Mouse (Mus musculus) MEL (cell line): ENCODE results near the gene Stat6. TPM values are rescaled to one million over a fixed set of nuclear protein-coding genes. Genes with fewer than 3 reads are reported as not detected.
A peak's percentile ranks its signal among the peaks of the same experiment; 100 is the strongest.

Experiments used
- DNase-seq: peaks from one replicate; pipeline ENCODE4 v3.0.0; 2011; ENCODE audit warnings: low read depth, low spot score
- H3K27ac ChIP-seq: 2 replicates; pipeline ENCODE4 v1.5.1; 2012; ENCODE audit warnings: low read depth, mild to moderate bottlenecking, control low read depth, low read length, moderate library complexity; ENCODE audit not compliant: control insufficient read depth
- H3K27me3 ChIP-seq, 2 experiments: fragments of 150-350 bp in 1 of 2; sonication (generic) in 1 of 2; 2 replicates each; pipeline ENCODE4 v1.6.1; 2012; ENCODE audit warnings: low read length in 2 of 2, mild to moderate bottlenecking in 2 of 2, improper control_type of control experiment in 1 of 2, moderate library complexity in 1 of 2; ENCODE audit not compliant: insufficient read depth in 2 of 2, control insufficient read depth in 1 of 2
- H3K36me3 ChIP-seq, 2 experiments: 2 replicates each; pipeline ENCODE4 v1.6.1; 2012 to 2014; ENCODE audit warnings: low read length in 2 of 2, improper control_type of control experiment in 1 of 2, inconsistent platforms in 1 of 2, mild to moderate bottlenecking in 1 of 2; ENCODE audit not compliant: insufficient read depth in 2 of 2, control insufficient read depth in 1 of 2
- H3K4me1 ChIP-seq, 2 experiments: fragments of 150-350 bp in 1 of 2; sonication (generic) in 1 of 2; 2 replicates each; pipeline ENCODE4 v1.6.1; 2012; ENCODE audit warnings: low read length in 2 of 2, improper control_type of control experiment in 1 of 2, mild to moderate bottlenecking in 1 of 2; ENCODE audit not compliant: insufficient read depth in 2 of 2, control insufficient read depth in 1 of 2
- H3K4me3 ChIP-seq, 2 experiments: fragments of 150-350 bp in 1 of 2; sonication (generic) in 1 of 2; 2 replicates each; pipeline ENCODE4 v1.5.1; 2012; ENCODE audit warnings: low read depth in 2 of 2, low read length in 2 of 2, mild to moderate bottlenecking in 2 of 2, moderate library complexity in 2 of 2, control low read depth in 1 of 2, improper control_type of control experiment in 1 of 2; ENCODE audit not compliant: control insufficient read depth in 1 of 2, insufficient read depth in 1 of 2
- H3K79me2 ChIP-seq: 2 replicates; pipeline ENCODE4 v1.6.1; 2012; ENCODE audit warnings: mild to moderate bottlenecking, low read length, moderate library complexity; ENCODE audit not compliant: control insufficient read depth, poor library complexity, insufficient read depth
- H3K9ac ChIP-seq: 2 replicates; pipeline ENCODE4 v1.6.1; 2012; ENCODE audit warnings: low read depth, mild to moderate bottlenecking, control low read depth, low read length, moderate library complexity; ENCODE audit not compliant: control insufficient read depth, poor library complexity, severe bottlenecking
- H3K9me3 ChIP-seq: fragments of 150-350 bp; sonication (generic); replicated peaks from 2 replicates; pipeline ENCODE4 v1.6.1; 2012; ENCODE audit warnings: mild to moderate bottlenecking, low read length, improper control_type of control experiment, moderate library complexity; ENCODE audit not compliant: insufficient read depth
- CTCF ChIP-seq, 3 experiments: IDR thresholded peaks in 2 of 3; conservative IDR thresholded peaks in 1 of 3; 2 replicates each; pipeline ENCODE4 v1.5.1; 2011 to 2012; ENCODE audit warnings: low read length in 3 of 3, low read depth in 2 of 3, mild to moderate bottlenecking in 2 of 3, improper control_type of control experiment in 1 of 3, inconsistent platforms in 1 of 3, mixed read lengths in 1 of 3, moderate library complexity in 1 of 3; ENCODE audit not compliant: control insufficient read depth in 1 of 3, insufficient read depth in 1 of 3, poor library complexity in 1 of 3, severe bottlenecking in 1 of 3
- MAZ ChIP-seq: IDR thresholded peaks from 2 replicates; pipeline ENCODE4 v1.6.1; 2012; ENCODE audit warnings: low read depth, mild to moderate bottlenecking, inconsistent platforms, low read length, improper control_type of control experiment
- MXI1 ChIP-seq: IDR thresholded peaks from 2 replicates; pipeline ENCODE4 v1.6.1; 2011; ENCODE audit warnings: mild to moderate bottlenecking, low read depth, low read length, improper control_type of control experiment
- NELFE ChIP-seq: IDR thresholded peaks from 2 replicates; pipeline ENCODE4 v1.6.1; 2011; ENCODE audit warnings: low read depth, low read length, improper control_type of control experiment
- NRF1 ChIP-seq: IDR thresholded peaks from 2 replicates; pipeline ENCODE4 v1.6.1; 2014; ENCODE audit warnings: low read depth, mild to moderate bottlenecking, inconsistent platforms, low read length, improper control_type of control experiment, moderate library complexity; ENCODE audit not compliant: poor library complexity, insufficient read depth, severe bottlenecking
- POLR2A ChIP-seq, 2 experiments: IDR thresholded peaks; 2 replicates each; pipeline ENCODE4 v1.6.1; 2011 to 2012; ENCODE audit warnings: low read length in 2 of 2, mild to moderate bottlenecking in 2 of 2, control low read depth in 1 of 2, improper control_type of control experiment in 1 of 2, low read depth in 1 of 2, moderate library complexity in 1 of 2; ENCODE audit not compliant: control insufficient read depth in 1 of 2, insufficient read depth in 1 of 2, poor library complexity in 1 of 2
- POLR2AphosphoS2 ChIP-seq: IDR thresholded peaks from 2 replicates; pipeline ENCODE4 v1.6.1; 2011; ENCODE audit warnings: low read length, improper control_type of control experiment
- POLR2AphosphoS5 ChIP-seq: IDR thresholded peaks from 2 replicates; pipeline ENCODE4 v1.6.1; 2012; ENCODE audit warnings: low read depth, borderline replicate concordance, mild to moderate bottlenecking, inconsistent platforms, low read length, moderate library complexity, mixed read lengths
- SIN3A ChIP-seq: IDR thresholded peaks from 2 replicates; pipeline ENCODE4 v1.6.1; 2012; ENCODE audit warnings: low read length, improper control_type of control experiment, inconsistent platforms
- TBP ChIP-seq: IDR thresholded peaks from 2 replicates; pipeline ENCODE4 v1.8.0; 2011; ENCODE audit warnings: low read depth, low read length, improper control_type of control experiment
- TCF12 ChIP-seq: IDR thresholded peaks from 2 replicates; pipeline ENCODE4 v1.6.1; 2014; ENCODE audit warnings: low read depth, mild to moderate bottlenecking, inconsistent platforms, low read length, improper control_type of control experiment, moderate library complexity
- UBTF ChIP-seq: IDR thresholded peaks from 2 replicates; pipeline ENCODE4 v1.6.1; 2012; ENCODE audit warnings: low read depth, mild to moderate bottlenecking, inconsistent platforms, low read length, improper control_type of control experiment, moderate library complexity, borderline replicate concordance; ENCODE audit not compliant: insufficient read depth
- ZKSCAN1 ChIP-seq: IDR thresholded peaks from 2 replicates; pipeline ENCODE4 v1.6.1; 2012; ENCODE audit warnings: low read depth, mild to moderate bottlenecking, inconsistent platforms, low read length, improper control_type of control experiment, moderate library complexity
- ZMIZ1 ChIP-seq: IDR thresholded peaks from 2 replicates; pipeline ENCODE4 v1.6.1; 2012; ENCODE audit warnings: low read depth, mild to moderate bottlenecking, inconsistent platforms, low read length, improper control_type of control experiment, moderate library complexity
- polyA plus RNA-seq, 2 experiments: library from polyadenylated mRNA; stranded (reverse) in 1 of 2; unstranded in 1 of 2; fragments of >175 nt in 1 of 2; fragments of >200 nt in 1 of 2; gene quantifications; 2 replicates each; pipeline versions ENCODE4 v1.2.1 to v1.2.4; 2012; ENCODE audit warnings: low replicate concordance in 2 of 2, low read depth in 1 of 2; ENCODE audit not compliant: insufficient read length in 2 of 2, insufficient read depth in 1 of 2, missing spikeins in 1 of 2
- total RNA-seq: library from RNA; depleted of rRNA; stranded (reverse); fragments of 300-350 nt; gene quantifications from 2 replicates; pipeline ENCODE4 v1.2.3, GENCODE M21; 2012

The Stat6 gene
- total and polyA plus RNA-seq, 3 experiments, result 34.9 to 50.2 TPM; not detected in 1

- DNase-seq, result peak; percentile 85
- no peak for TF ChIP-seq NRF1
- TF ChIP-seq TCF12, result no peak
- 0 out of 2 replicates have a peak, but pooled peaks have one; percentile 16 for TF ChIP-seq MXI1
- no peak for TF ChIP-seq ZMIZ1
- TF ChIP-seq ZKSCAN1, result no peak
- 0 out of 2 replicates have a peak, but pooled peaks have one; percentile 41 for TF ChIP-seq MAZ
- peak; percentile 46 for TF ChIP-seq SIN3A
- TF ChIP-seq TBP, result no peak
- TF ChIP-seq POLR2AphosphoS5, result no peak
- TF ChIP-seq POLR2A (IDR thresholded peaks at IDR 0.05; ENCODE audit: control insufficient read depth in 1 of 2, insufficient read depth in 1 of 2, low read depth in 1 of 2, low read length in 2 of 2, poor library complexity in 1 of 2), result no peak; a peak in 1 of 4 replicates
- no peak for TF ChIP-seq UBTF
- no peak for TF ChIP-seq NELFE
- peak overlapping the region; percentile 44 for H3K9ac ChIP-seq
Measured at GRCm38 (mm10) chr10:127661915-127662663, 19.3 kb downstream of the Stat6 start.

GRCm38 (mm10) chr10:127662666-127663253 lies 20.0 kb downstream of the Stat6 start:
- no peaks in the 10 kb centered on the region for H3K27me3 ChIP-seq
- TF ChIP-seq UBTF (no peak), CTCF (IDR thresholded peaks at IDR 0.05 in 2 of 3, conservative IDR thresholded peaks at IDR 0.05 in 1 of 3; ENCODE audit: control insufficient read depth in 1 of 3, insufficient read depth in 1 of 3, low read depth in 2 of 3, low read length in 3 of 3, poor library complexity in 1 of 3, severe bottlenecking in 1 of 3) (peak; percentile 45 to 75 (median 49); a peak in 5 of 6 replicates), POLR2AphosphoS2 (no peak), ZKSCAN1 (no peak), MXI1 (no peak)
- H3K36me3 ChIP-seq, result peaks cover 0 to 25% of the 10 kb centered on the region in 2 experiments; a peak in 2 of 4 replicates
- no peak for DNase-seq
- peaks cover 22% of the 10 kb centered on the region for H3K79me2 ChIP-seq
- H3K27ac ChIP-seq, result peak overlapping the region; percentile 30; the same call in 1 of the 2 replicates
- no peak overlapping the region for H3K4me3 ChIP-seq
- H3K9ac ChIP-seq, result peak overlapping the region; percentile 11; the same call in 1 of the 2 replicates
- H3K9me3 ChIP-seq, result no peaks in the 10 kb centered on the region
- peaks cover 3 to 39% of the 10 kb centered on the region in 2 experiments; a peak in 3 of 4 replicates for H3K4me1 ChIP-seq

More at GRCm38 (mm10) chr10:127661915-127662663, 19.3 kb downstream of the Stat6 start:
- H3K79me2 ChIP-seq, result peaks cover 22% of the 10 kb centered on the region
- H3K4me3 ChIP-seq, result no peak overlapping the region
- H3K27ac ChIP-seq, result peak overlapping the region; percentile 30
- H3K4me1 ChIP-seq, result peaks cover 3 to 39% of the 10 kb centered on the region in 2 experiments; a peak in 3 of 4 replicates
- no peaks in the 10 kb centered on the region for H3K27me3 ChIP-seq
- H3K9me3 ChIP-seq, result no peaks in the 10 kb centered on the region
- H3K36me3 ChIP-seq, result peaks cover 0 to 25% of the 10 kb centered on the region in 2 experiments; a peak in 2 of 4 replicates
